Mouse (Mus musculus): ENCODE data around the gene Sbpl. TPM values are rescaled to one million over a fixed set of nuclear protein-coding genes. Genes with fewer than 3 reads are reported as not detected.
"Not testable (repeated sequence)": the region's sequence is repeated elsewhere in the genome, so short reads cannot be mapped to it uniquely, and the experiment has no call there.

Gene Sbpl
- total and polyA plus RNA-seq, 2 experiments from 2014 or later = not detected

- Histone ChIP-seq H3K4me1 (ENCODE audit: insufficient read depth) (no peaks in the 10 kb centered on the region), H3K27ac (ENCODE audit: low read depth, low read length) (no peak overlapping the region), H3K4me2 (ENCODE audit: low read depth) (no peak overlapping the region), H3K4me3 (ENCODE audit: low read depth, low read length) (no peak overlapping the region), H3K36me3 (ENCODE audit: insufficient read depth) (no peaks in the 10 kb centered on the region), H3K9me3 (ENCODE audit: low read length) (no peaks in the 10 kb centered on the region), H3K9ac (no peak overlapping the region), H3K27me3 (ENCODE audit: insufficient read depth, low read length) (no peaks in the 10 kb centered on the region)
- DNase-seq = no peak
- no peak for TF ChIP-seq CTCF (IDR thresholded peaks at IDR 0.05; ENCODE audit: low read depth)
- ATAC-seq = no peak
- WGBS = 30% methylated on average over 4 of the region's 4 CpGs
These were observed 6.6 kb upstream of the Sbpl start for GRCm38 (mm10) chr17:23961573-23962122.

- Histone ChIP-seq H3K36me3 (ENCODE audit: insufficient read depth) (no peaks in the 10 kb centered on the region), H3K4me1 (ENCODE audit: insufficient read depth) (no peaks in the 10 kb centered on the region), H3K4me2 (ENCODE audit: low read depth) (no peak overlapping the region), H3K9me3 (ENCODE audit: low read length) (no peaks in the 10 kb centered on the region), H3K4me3 (ENCODE audit: low read depth, low read length) (no peak overlapping the region), H3K27ac (ENCODE audit: low read depth, low read length) (no peak overlapping the region), H3K9ac (no peak overlapping the region), H3K27me3 (ENCODE audit: insufficient read depth, low read length) (no peaks in the 10 kb centered on the region)
- DNase-seq = peak; percentile 89
- peak; percentile 98 for ATAC-seq
- TF ChIP-seq CTCF (IDR thresholded peaks at IDR 0.05; ENCODE audit: low read depth) = peak; percentile 99
- 38% methylated on average over 3 of the region's 3 CpGs for WGBS
These were observed 5.1 kb upstream of the Sbpl start for GRCm38 (mm10) chr17:23960084-23960738.

- not testable (repeated sequence) for H3K4me2 ChIP-seq (ENCODE audit: low read depth); H3K9me3 ChIP-seq (ENCODE audit: low read length); H3K27me3 ChIP-seq (ENCODE audit: insufficient read depth, low read length); H3K36me3 ChIP-seq (ENCODE audit: insufficient read depth); DNase-seq; ATAC-seq; H3K27ac ChIP-seq (ENCODE audit: low read depth, low read length); H3K4me1 ChIP-seq (ENCODE audit: insufficient read depth); H3K4me3 ChIP-seq (ENCODE audit: low read depth, low read length); H3K9ac ChIP-seq
- WGBS = 79% methylated on average over 4 of the region's 4 CpGs
These were observed 4.2 kb downstream of the Sbpl start for GRCm38 (mm10) chr17:23950828-23951227.

- TF ChIP-seq CTCF (IDR thresholded peaks at IDR 0.05; ENCODE audit: low read depth) = no peak
- no peaks in the 10 kb centered on the region for H3K4me1 ChIP-seq (ENCODE audit: insufficient read depth)
- H3K9me3 ChIP-seq (ENCODE audit: low read length) = no peaks in the 10 kb centered on the region
- H3K9ac ChIP-seq = no peak overlapping the region
- H3K27ac ChIP-seq (ENCODE audit: low read depth, low read length) = no peak overlapping the region
- H3K36me3 ChIP-seq (ENCODE audit: insufficient read depth) = no peaks in the 10 kb centered on the region
- 93% methylated on average over 2 of the region's 2 CpGs for WGBS
- no peak overlapping the region for H3K4me3 ChIP-seq (ENCODE audit: low read depth, low read length)
- DNase-seq (no peak), ATAC-seq (no peak)
- no peak overlapping the region for H3K4me2 ChIP-seq (ENCODE audit: low read depth)
- no peaks in the 10 kb centered on the region for H3K27me3 ChIP-seq (ENCODE audit: insufficient read depth, low read length)
These were observed 6.0 kb downstream of the Sbpl start for GRCm38 (mm10) chr17:23949068-23949467.

GRCm38 (mm10) chr17:23947486-23947885, 7.6 kb downstream of the Sbpl start:
- DNase-seq; H3K4me3 ChIP-seq (ENCODE audit: low read depth, low read length); ATAC-seq; H3K9me3 ChIP-seq (ENCODE audit: low read length); H3K4me2 ChIP-seq (ENCODE audit: low read depth); H3K27me3 ChIP-seq (ENCODE audit: insufficient read depth, low read length); H3K36me3 ChIP-seq (ENCODE audit: insufficient read depth); H3K4me1 ChIP-seq (ENCODE audit: insufficient read depth); H3K9ac ChIP-seq; H3K27ac ChIP-seq (ENCODE audit: low read depth, low read length): not testable (repeated sequence)
- WGBS = 84% methylated on average over 4 of the region's 4 CpGs

GRCm38 (mm10) chr17:23941372-23941771, 13.7 kb downstream of the Sbpl start, which contains the start of gene Sbp:
Gene Sbp (plus strand): TSS chr17:23941672.
- Histone ChIP-seq H3K36me3 (ENCODE audit: insufficient read depth) (no peaks in the 10 kb centered on the region), H3K9me3 (ENCODE audit: low read length) (no peaks in the 10 kb centered on the region), H3K4me2 (ENCODE audit: low read depth) (no peak within 1 kb of the TSS), H3K4me1 (ENCODE audit: insufficient read depth) (no peaks in the 10 kb centered on the region), H3K9ac (no peak within 1 kb of the TSS), H3K27ac (ENCODE audit: low read depth, low read length) (no peak within 1 kb of the TSS), H3K4me3 (ENCODE audit: low read depth, low read length) (no peak within 1 kb of the TSS), H3K27me3 (ENCODE audit: insufficient read depth, low read length) (no peaks in the 10 kb centered on the region)
- TF ChIP-seq CTCF (IDR thresholded peaks at IDR 0.05; ENCODE audit: low read depth) = no peak
- no peak for DNase-seq
- ATAC-seq = no peak

- DNase-seq (no peak), ATAC-seq (no peak)
- Histone ChIP-seq H3K36me3 (ENCODE audit: insufficient read depth) (no peaks in the 10 kb centered on the region), H3K27me3 (ENCODE audit: insufficient read depth, low read length) (no peaks in the 10 kb centered on the region), H3K9ac (no peak overlapping the region), H3K27ac (ENCODE audit: low read depth, low read length) (no peak overlapping the region), H3K4me3 (ENCODE audit: low read depth, low read length) (no peak overlapping the region), H3K4me2 (ENCODE audit: low read depth) (no peak overlapping the region), H3K4me1 (ENCODE audit: insufficient read depth) (no peaks in the 10 kb centered on the region), H3K9me3 (ENCODE audit: low read length) (no peaks in the 10 kb centered on the region)
- no peak for TF ChIP-seq CTCF (IDR thresholded peaks at IDR 0.05; ENCODE audit: low read depth)
- WGBS = 88% methylated on average over 5 of the region's 5 CpGs
These were observed 23.9 kb downstream of the Sbpl start for GRCm38 (mm10) chr17:23931157-23931556.

All from forebrain, postnatal 0 days (tissue).